Comparison of ENCODE assay signal across 22 mouse cellular contexts in genomic region chr14:28413516-28413915, GRCm38 (mm10).
DNase-seq lines count a peak whose midpoint lies in the region; ATAC-seq lines count a peak whose summit lies in the region.
"Had no signal": no experiment of that assay in that cellular context is flagged by ENCODE, and none has a peak within 500 bp of the region (broad histone marks: within the 10 kb centered on the region; RNA-seq: fewer than 3 reads in every experiment).

No protein-coding gene starts in this region.

- 74% methylated on average over 7 of the region's 7 CpGs for WGBS in heart, embryonic 10.5 days
- 82% methylated on average over 7 of the region's 7 CpGs for WGBS in embryonic facial prominence, embryonic 10.5 days
- 76% methylated on average over 7 of the region's 7 CpGs for WGBS in limb, embryonic 13.5 days

- H3K9ac ChIP-seq in limb, embryonic 13.5 days = no peak overlapping the region
- H3K9ac ChIP-seq: embryonic facial prominence, embryonic 12.5 days; forebrain, embryonic 12.5 days; hindbrain, embryonic 14.5 days had no signal

- H3K36me3 ChIP-seq in heart, embryonic 10.5 days = no peaks in the 10 kb centered on the region
- H3K36me3 ChIP-seq in embryonic facial prominence, embryonic 10.5 days (replicated peaks) = no peaks in the 10 kb centered on the region
- no peaks in the 10 kb centered on the region for H3K36me3 ChIP-seq in limb, embryonic 13.5 days
- H3K36me3 ChIP-seq: embryonic facial prominence, embryonic 12.5 days; forebrain, embryonic 12.5 days; hindbrain, embryonic 10.5 days had no signal

- no peak overlapping the region for H3K4me3 ChIP-seq in heart, embryonic 10.5 days
- no peak overlapping the region for H3K4me3 ChIP-seq in embryonic facial prominence, embryonic 10.5 days
- no peak overlapping the region for H3K4me3 ChIP-seq in limb, embryonic 13.5 days
- H3K4me3 ChIP-seq: embryonic facial prominence, embryonic 12.5 days; forebrain, embryonic 12.5 days; gastrocnemius, adult 2 months; hindbrain, embryonic 10.5 days had no signal

- H3K27me3 ChIP-seq in heart, embryonic 10.5 days (ENCODE audit: insufficient read depth, poor library complexity, severe bottlenecking) = no peaks in the 10 kb centered on the region
- H3K27me3 ChIP-seq in embryonic facial prominence, embryonic 10.5 days (replicated peaks; ENCODE audit: low read depth, poor library complexity, severe bottlenecking) = no peaks in the 10 kb centered on the region
- no peaks in the 10 kb centered on the region for H3K27me3 ChIP-seq in limb, embryonic 13.5 days
- H3K27me3 ChIP-seq: CH12.LX; embryonic facial prominence, embryonic 12.5 days; Patski had no signal

- peaks cover 55% of the 10 kb centered on the region for H3K4me1 ChIP-seq in heart, embryonic 10.5 days
- H3K4me1 ChIP-seq in embryonic facial prominence, embryonic 10.5 days = peaks cover 47% of the 10 kb centered on the region
- peaks cover 79% of the 10 kb centered on the region for H3K4me1 ChIP-seq in limb, embryonic 13.5 days

- no peak for ATAC-seq in limb, embryonic 13.5 days (ENCODE audit: low FRiP score, low read depth)
- ATAC-seq: activated CD4-positive, CD25-positive, alpha-beta regulatory T cell, adult 4 months; forebrain, embryonic 16.5 days had no signal

- H3K4me2 ChIP-seq in limb, embryonic 13.5 days (replicated peaks) = no peak overlapping the region
- H3K4me2 ChIP-seq: embryonic facial prominence, embryonic 12.5 days; forebrain, embryonic 12.5 days; hindbrain, embryonic 14.5 days had no signal

- H3K9me3 ChIP-seq in heart, embryonic 10.5 days = no peaks in the 10 kb centered on the region
- H3K9me3 ChIP-seq in embryonic facial prominence, embryonic 10.5 days = no peaks in the 10 kb centered on the region
- no peaks in the 10 kb centered on the region for H3K9me3 ChIP-seq in limb, embryonic 13.5 days
- H3K9me3 ChIP-seq: embryonic facial prominence, embryonic 12.5 days; forebrain, embryonic 12.5 days; hindbrain, embryonic 10.5 days had no signal

- intact Hi-C loops in heart, postnatal 10 days (cut with DNase I) = no loop called here

- H3K27ac ChIP-seq in heart, embryonic 10.5 days = peak overlapping the region; percentile 81; the same call in 1 of the 2 replicates
- H3K27ac ChIP-seq in embryonic facial prominence, embryonic 10.5 days (replicated peaks) = 0 out of 2 replicates have a peak overlapping the region, but pooled peaks have one; percentile 51
- peak overlapping the region; percentile 52; the same call in 1 of the 2 replicates for H3K27ac ChIP-seq in limb, embryonic 13.5 days
- H3K27ac ChIP-seq: embryonic facial prominence, embryonic 12.5 days; forebrain, embryonic 12.5 days; gastrocnemius, adult 2 months; hindbrain, embryonic 14.5 days had no signal

- DNase-seq in heart, embryonic 10.5 days (ENCODE audit: low spot score) = no peak
- DNase-seq in heart, postnatal 10 days = no peak
- DNase-seq in brain, adult 2 months (ENCODE audit: low read depth, low spot score) = peak; percentile 76
- no peak for DNase-seq in embryonic facial prominence, embryonic 10.5 days (ENCODE audit: low spot score)
- no peak for DNase-seq in testis, postnatal 10 days (ENCODE audit: low spot score)
- no peak for DNase-seq in spleen, adult 18-20 months
- DNase-seq: adrenal gland, postnatal 14 days; cerebellum, adult 18-20 months; cerebellum, postnatal 10 days; embryo, embryonic 11 days; gastrocnemius, adult 2 months; gastrocnemius, postnatal 25 days; heart, postnatal 14 days had no signal
